Mouse (Mus musculus) ES-Bruce4 (cell line): ENCODE data around the gene Ogfod2. TPM values are rescaled to one million over a fixed set of nuclear protein-coding genes. Genes with fewer than 3 reads are reported as not detected.

Source experiments
- H3K27ac ChIP-seq: 2 replicates; pipeline ENCODE4 v1.5.1; 2012; ENCODE audit warnings: low read length, inconsistent platforms; ENCODE audit not compliant: insufficient read depth
- H3K27me3 ChIP-seq: 2 replicates; pipeline ENCODE4 v1.6.1; 2012; ENCODE audit warnings: mild to moderate bottlenecking, low read length, inconsistent platforms; ENCODE audit not compliant: control insufficient read depth, poor library complexity, insufficient read depth, severe bottlenecking
- H3K36me3 ChIP-seq: 2 replicates; pipeline ENCODE4 v1.6.1; 2012; ENCODE audit warnings: inconsistent platforms, mild to moderate bottlenecking, low read length, moderate library complexity; ENCODE audit not compliant: control insufficient read depth, poor library complexity, insufficient read depth, severe bottlenecking
- H3K4me1 ChIP-seq: one replicate; pipeline ENCODE4 v1.8.1; 2011; ENCODE audit warnings: low read length; ENCODE audit not compliant: control insufficient read depth, insufficient read depth
- H3K4me3 ChIP-seq: 2 replicates; pipeline ENCODE4 v1.5.1; 2011; ENCODE audit warnings: low read depth, mild to moderate bottlenecking, low read length
- H3K9ac ChIP-seq: 2 replicates; pipeline ENCODE4 v1.6.1; 2012; ENCODE audit warnings: low read depth, mild to moderate bottlenecking, inconsistent platforms; ENCODE audit not compliant: poor library complexity, severe bottlenecking
- H3K9me3 ChIP-seq: replicated peaks from 2 replicates; pipeline ENCODE4 v1.6.1; 2012; ENCODE audit warnings: mild to moderate bottlenecking, low read length, inconsistent platforms; ENCODE audit not compliant: control insufficient read depth, poor library complexity, insufficient read depth, severe bottlenecking
- CTCF ChIP-seq: IDR thresholded peaks from one replicate; pipeline ENCODE4 v1.8.1; 2011; ENCODE audit warnings: low read depth, low read length
- EP300 ChIP-seq: IDR thresholded peaks from 2 replicates; pipeline ENCODE4 v1.6.1; 2011; ENCODE audit warnings: low read depth, low read length; ENCODE audit not compliant: insufficient read depth
- POLR2A ChIP-seq: IDR thresholded peaks from one replicate; pipeline ENCODE4 v1.8.1; 2011; ENCODE audit warnings: low read length; ENCODE audit not compliant: insufficient read depth
- polyA plus RNA-seq: library from polyadenylated mRNA; stranded (reverse); fragments of >200 nt; gene quantifications from 2 replicates; pipeline ENCODE4 v1.2.4, GENCODE M21; 2011; ENCODE audit warnings: low read depth; ENCODE audit not compliant: missing spikeins, insufficient read depth, insufficient read length

Gene Ogfod2
- polyA plus RNA-seq, 1 experiment = 4.6 TPM

DNA sequence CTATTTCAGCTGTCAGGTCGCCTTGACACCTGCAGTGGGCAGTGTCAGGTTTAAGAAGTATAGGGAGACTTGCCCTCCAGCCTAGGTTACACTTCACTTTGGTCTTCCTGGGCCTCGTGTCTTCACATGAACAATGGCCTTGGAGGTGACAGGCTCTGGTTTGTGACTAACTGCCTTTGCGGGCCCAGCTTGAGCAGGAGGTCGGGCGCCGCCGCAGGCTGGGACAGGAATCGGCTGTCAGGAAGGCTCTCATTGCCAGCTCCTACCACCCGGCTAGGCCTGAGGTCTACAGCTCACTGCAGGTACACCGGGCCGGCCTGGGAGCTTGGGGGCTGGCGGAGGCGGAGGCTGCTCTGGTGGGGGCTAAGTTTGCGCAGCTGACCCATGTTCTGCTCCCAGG lies 933 bp downstream of the Ogfod2 start:
- Histone ChIP-seq H3K9ac (peak overlapping the region; percentile 30; the same call in 1 of the 2 replicates), H3K27me3 (no peaks in the 10 kb centered on the region), H3K36me3 (peaks cover 2% of the 10 kb centered on the region; the same call in 1 of the 2 replicates), H3K9me3 (peaks cover 4% of the 10 kb centered on the region), H3K4me1 (peaks cover 5% of the 10 kb centered on the region), H3K4me3 (peak overlapping the region; percentile 76), H3K27ac (no peak overlapping the region)
- TF ChIP-seq CTCF (no peak), EP300 (no peak), POLR2A (no peak)

DNA sequence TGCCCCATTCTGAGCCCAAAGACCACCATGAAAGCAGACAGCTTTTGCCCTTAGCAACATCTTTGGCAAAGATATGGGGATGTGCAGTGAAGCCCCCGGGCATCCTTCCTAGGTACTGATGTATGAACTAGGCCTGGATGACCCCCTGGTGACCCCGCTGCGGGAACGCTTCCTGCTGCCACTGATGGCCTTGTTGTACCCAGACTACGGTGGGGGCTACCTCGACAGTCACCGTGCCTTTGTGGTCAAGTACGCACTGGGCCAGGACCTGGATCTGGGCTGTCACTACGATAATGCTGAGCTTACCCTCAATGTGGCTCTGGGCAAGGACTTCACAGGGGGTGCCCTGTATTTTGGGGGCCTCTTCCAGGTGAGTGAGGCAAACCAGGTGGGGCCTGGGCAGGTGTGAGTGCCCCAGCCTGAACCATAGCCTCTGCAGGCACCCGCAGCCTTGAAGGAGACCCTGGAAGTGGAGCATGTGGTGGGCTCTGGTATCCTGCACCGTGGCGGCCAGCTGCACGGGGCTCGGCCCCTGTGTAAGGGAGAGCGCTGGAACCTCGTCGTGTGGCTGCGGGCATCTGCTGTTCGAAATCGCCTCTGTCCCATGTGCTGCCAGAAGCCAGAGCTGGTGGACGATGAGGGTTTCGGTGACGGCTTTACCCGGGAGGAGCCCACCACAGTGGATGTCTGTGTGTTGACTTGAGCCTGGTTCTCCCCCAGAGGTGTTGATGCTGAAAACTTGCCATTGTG lies 2.4 kb downstream of the Ogfod2 start:
- no peak for TF ChIP-seq POLR2A
- no peak for TF ChIP-seq EP300
- TF ChIP-seq CTCF = no peak
- peaks cover 5% of the 10 kb centered on the region for H3K4me1 ChIP-seq
- peaks cover 2% of the 10 kb centered on the region; the same call in 1 of the 2 replicates for H3K36me3 ChIP-seq
- H3K27ac ChIP-seq = no peak overlapping the region
- H3K27me3 ChIP-seq = no peaks in the 10 kb centered on the region
- no peak overlapping the region for H3K4me3 ChIP-seq
- H3K9me3 ChIP-seq = peaks cover 4% of the 10 kb centered on the region
- no peak overlapping the region for H3K9ac ChIP-seq

DNA sequence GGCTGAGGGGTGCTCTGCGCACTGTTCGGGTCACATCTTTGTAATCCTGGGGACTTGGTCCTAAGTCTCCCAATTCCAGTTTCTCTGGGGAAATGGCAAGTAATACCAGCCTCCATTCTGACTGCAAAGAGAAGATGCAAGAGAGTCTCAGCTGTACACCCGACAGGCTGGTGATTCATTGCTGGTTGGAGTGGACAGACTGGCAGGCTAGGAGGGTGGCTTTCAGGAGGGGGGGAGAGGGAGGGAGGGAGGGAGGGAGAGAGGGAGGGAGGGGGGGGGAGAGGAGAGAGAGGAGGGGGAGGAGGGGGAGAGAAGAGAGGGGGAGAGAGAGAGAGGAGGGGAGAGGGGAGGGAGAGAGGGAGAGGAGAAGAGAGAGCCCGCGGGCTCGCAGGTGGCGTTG lies 3.4 kb downstream of the Ogfod2 start:
- H3K4me1 ChIP-seq = peaks cover 5% of the 10 kb centered on the region
- H3K27ac ChIP-seq = no peak overlapping the region
- peak overlapping the region; percentile 97 for H3K4me3 ChIP-seq
- no peaks in the 10 kb centered on the region for H3K27me3 ChIP-seq
- peak overlapping the region; percentile 73 for H3K9ac ChIP-seq
- H3K36me3 ChIP-seq = peaks cover 2% of the 10 kb centered on the region; the same call in 1 of the 2 replicates
- no peak for TF ChIP-seq CTCF
- no peak for TF ChIP-seq EP300
- no peak for TF ChIP-seq POLR2A
- peaks cover 4% of the 10 kb centered on the region for H3K9me3 ChIP-seq

GRCm38 (mm10) chr5:124115990-124116845 lies 4.1 kb downstream of the Ogfod2 start, which contains the start of gene Arl6ip4:
Gene Arl6ip4, plus strand, starts transcription at chr5:124116089.
- TF ChIP-seq EP300 (no peak), CTCF (no peak), POLR2A (no peak)
- peaks cover 2% of the 10 kb centered on the region; the same call in 1 of the 2 replicates for H3K36me3 ChIP-seq

GRCm38 (mm10) chr5:124119204-124119603 lies 7.1 kb downstream of the Ogfod2 start:
- Histone ChIP-seq H3K4me1 (peaks cover 5% of the 10 kb centered on the region), H3K9ac (no peak overlapping the region), H3K9me3 (no peaks in the 10 kb centered on the region), H3K27me3 (no peaks in the 10 kb centered on the region), H3K4me3 (no peak overlapping the region), H3K36me3 (peaks cover 2% of the 10 kb centered on the region; the same call in 1 of the 2 replicates), H3K27ac (no peak overlapping the region)
- TF ChIP-seq CTCF = no peak
- no peak for TF ChIP-seq POLR2A
- no peak for TF ChIP-seq EP300

More at GRCm38 (mm10) chr5:124115990-124116845, 4.1 kb downstream of the Ogfod2 start, which contains the start of gene Arl6ip4:
- H3K27me3 ChIP-seq = no peaks in the 10 kb centered on the region
- H3K9me3 ChIP-seq = no peaks in the 10 kb centered on the region
- H3K4me1 ChIP-seq = peaks cover 5% of the 10 kb centered on the region
- H3K27ac ChIP-seq = no peak within 1 kb of the TSS
- peak within 1 kb of the TSS; percentile 97 for H3K4me3 ChIP-seq
- H3K9ac ChIP-seq = peak within 1 kb of the TSS; percentile 73
